Mouse (Mus musculus) limb, embryonic 12.5 days (tissue): ENCODE measurements at regions not wholly inside any gene's neighbourhood (a gene's known extent, or its start where the extent isn't known, plus 50 kb on each side); places are given as distances from the start of the nearest gene placed in this dataset.

Source experiments
- ATAC-seq: fragments of 200-750 bp; cut with Nextera tagmentation; 2 replicates; pipeline ENCODE4 v1.8.0; 2017; ENCODE audit warnings: low read depth, moderate TSS enrichment; ENCODE audit not compliant: insufficient number of reproducible peaks, insufficient read depth, low FRiP score, low TSS enrichment
- H3K27ac ChIP-seq: fragments of 300-500 bp; sonication (generic); 2 replicates; pipeline ENCODE4 v1.5.1; 2016; ENCODE audit warnings: mild to moderate bottlenecking, moderate library complexity
- H3K27me3 ChIP-seq: fragments of 300-500 bp; sonication (generic); 2 replicates; pipeline ENCODE4 v1.6.1; 2016; ENCODE audit warnings: mild to moderate bottlenecking, moderate library complexity
- H3K36me3 ChIP-seq: fragments of 300-500 bp; sonication (generic); 2 replicates; pipeline ENCODE4 v1.6.1; 2016; ENCODE audit warnings: mild to moderate bottlenecking, moderate library complexity
- H3K4me1 ChIP-seq: fragments of 300-500 bp; sonication (generic); replicated peaks from 2 replicates; pipeline ENCODE4 v1.6.1; 2016
- H3K4me2 ChIP-seq: fragments of 300-500 bp; sonication (generic); 2 replicates; pipeline ENCODE4 v1.6.1; 2016; ENCODE audit warnings: mild to moderate bottlenecking, moderate library complexity
- H3K4me3 ChIP-seq: fragments of 300-500 bp; sonication (generic); replicated peaks from 2 replicates; pipeline ENCODE4 v1.5.1; 2016; ENCODE audit warnings: mild to moderate bottlenecking
- H3K9ac ChIP-seq: fragments of 300-500 bp; sonication (generic); replicated peaks from 2 replicates; pipeline ENCODE4 v1.6.1; 2016; ENCODE audit warnings: mild to moderate bottlenecking, moderate library complexity
- H3K9me3 ChIP-seq: fragments of 300-500 bp; sonication (generic); 2 replicates; pipeline ENCODE4 v1.6.1; 2016; ENCODE audit warnings: mild to moderate bottlenecking, moderate library complexity
- WGBS: fragments of 180-500 bp; shearing (Covaris S2); methylation state at CpG from one replicate; pipeline ENCODE4 v1.1.7; 2016; 5-methylcytosine and 5-hydroxymethylcytosine counted together

GRCm38 (mm10) chr13:54285968-54286367, 85.2 kb upstream of the Cplx2 start:
- peaks cover 35% of the 10 kb centered on the region for H3K27me3 ChIP-seq
- ATAC-seq, result no peak
- no peak overlapping the region for H3K4me3 ChIP-seq
- H3K9ac ChIP-seq, result no peak overlapping the region
- no peak overlapping the region for H3K4me2 ChIP-seq
- no peaks in the 10 kb centered on the region for H3K36me3 ChIP-seq
- H3K9me3 ChIP-seq, result no peaks in the 10 kb centered on the region
- H3K4me1 ChIP-seq, result peaks cover 17% of the 10 kb centered on the region
- 86% methylated on average over 10 of the region's 10 CpGs for WGBS
- H3K27ac ChIP-seq, result no peak overlapping the region

- 87% methylated on average over 11 of the region's 11 CpGs for WGBS
- Histone ChIP-seq H3K27ac (no peak overlapping the region), H3K9me3 (no peaks in the 10 kb centered on the region), H3K9ac (no peak overlapping the region), H3K4me2 (no peak overlapping the region), H3K4me1 (peaks cover 14% of the 10 kb centered on the region), H3K36me3 (no peaks in the 10 kb centered on the region), H3K4me3 (no peak overlapping the region), H3K27me3 (peaks cover 28% of the 10 kb centered on the region)
- no peak for ATAC-seq
These were observed 84.5 kb upstream of the Cplx2 start for GRCm38 (mm10) chr13:54286616-54287015.

GRCm38 (mm10) chr13:54290066-54290465, 81.1 kb upstream of the Cplx2 start:
- no peak overlapping the region for H3K4me3 ChIP-seq
- H3K27ac ChIP-seq, result no peak overlapping the region
- ATAC-seq, result no peak
- H3K9ac ChIP-seq, result no peak overlapping the region
- H3K27me3 ChIP-seq, result no peaks in the 10 kb centered on the region; the same call in 1 of the 2 replicates
- 90% methylated on average over 9 of the region's 9 CpGs for WGBS
- H3K4me2 ChIP-seq, result no peak overlapping the region
- no peaks in the 10 kb centered on the region for H3K36me3 ChIP-seq
- no peaks in the 10 kb centered on the region; the same call in 1 of the 2 replicates for H3K4me1 ChIP-seq
- H3K9me3 ChIP-seq, result no peaks in the 10 kb centered on the region

- Histone ChIP-seq H3K9ac (no peak overlapping the region), H3K27me3 (peaks cover 12% of the 10 kb centered on the region; the same call in 1 of the 2 replicates), H3K4me1 (no peaks in the 10 kb centered on the region; the same call in 1 of the 2 replicates), H3K9me3 (no peaks in the 10 kb centered on the region), H3K4me3 (no peak overlapping the region), H3K4me2 (no peak overlapping the region), H3K36me3 (no peaks in the 10 kb centered on the region), H3K27ac (no peak overlapping the region)
- 88% methylated on average over 6 of the region's 6 CpGs for WGBS
- no peak for ATAC-seq
These were observed 78.8 kb upstream of the Cplx2 start for GRCm38 (mm10) chr13:54292394-54292793.

GRCm38 (mm10) chr13:54293006-54293405, 78.1 kb upstream of the Cplx2 start:
- Histone ChIP-seq H3K9me3 (no peaks in the 10 kb centered on the region), H3K9ac (no peak overlapping the region), H3K36me3 (no peaks in the 10 kb centered on the region), H3K4me1 (no peaks in the 10 kb centered on the region; the same call in 1 of the 2 replicates), H3K27ac (no peak overlapping the region), H3K4me2 (no peak overlapping the region), H3K4me3 (no peak overlapping the region), H3K27me3 (peaks cover 12% of the 10 kb centered on the region; the same call in 1 of the 2 replicates)
- WGBS, result 85% methylated on average over 3 of the region's 3 CpGs
- no peak for ATAC-seq

- Histone ChIP-seq H3K9me3 (no peaks in the 10 kb centered on the region), H3K36me3 (no peaks in the 10 kb centered on the region), H3K27me3 (peaks cover 17% of the 10 kb centered on the region; the same call in 1 of the 2 replicates), H3K27ac (no peak overlapping the region), H3K4me2 (no peak overlapping the region), H3K4me3 (no peak overlapping the region), H3K4me1 (no peaks in the 10 kb centered on the region; the same call in 1 of the 2 replicates), H3K9ac (no peak overlapping the region)
- WGBS, result 69% methylated on average over 5 of the region's 5 CpGs
- ATAC-seq, result no peak
These were observed 75.5 kb upstream of the Cplx2 start for GRCm38 (mm10) chr13:54295475-54296259.

GRCm38 (mm10) chr13:54296260-54296555, 74.9 kb upstream of the Cplx2 start:
- H3K27ac ChIP-seq, result no peak overlapping the region
- 20% methylated on average over 1 of the region's 1 CpGs for WGBS
- H3K36me3 ChIP-seq, result no peaks in the 10 kb centered on the region
- ATAC-seq, result no peak
- peaks cover 2% of the 10 kb centered on the region; the same call in 1 of the 2 replicates for H3K4me1 ChIP-seq
- H3K27me3 ChIP-seq, result peaks cover 17% of the 10 kb centered on the region; the same call in 1 of the 2 replicates
- no peaks in the 10 kb centered on the region for H3K9me3 ChIP-seq
- no peak overlapping the region for H3K4me2 ChIP-seq
- H3K9ac ChIP-seq, result no peak overlapping the region
- H3K4me3 ChIP-seq, result no peak overlapping the region

GRCm38 (mm10) chr13:54298851-54299250, 72.3 kb upstream of the Cplx2 start:
- H3K36me3 ChIP-seq, result no peaks in the 10 kb centered on the region
- H3K9me3 ChIP-seq, result no peaks in the 10 kb centered on the region
- H3K4me2 ChIP-seq, result no peak overlapping the region
- no peak for ATAC-seq
- no peak overlapping the region for H3K4me3 ChIP-seq
- H3K9ac ChIP-seq, result no peak overlapping the region
- no peak overlapping the region for H3K27ac ChIP-seq
- H3K4me1 ChIP-seq, result peaks cover 16% of the 10 kb centered on the region
- 71% methylated on average over 8 of the region's 8 CpGs for WGBS
- peaks cover 17% of the 10 kb centered on the region; the same call in 1 of the 2 replicates for H3K27me3 ChIP-seq

GRCm38 (mm10) chr13:54299295-54299694, 71.9 kb upstream of the Cplx2 start:
- 87% methylated on average over 5 of the region's 5 CpGs for WGBS
- H3K9me3 ChIP-seq, result no peaks in the 10 kb centered on the region
- ATAC-seq, result no peak

GRCm38 (mm10) chr13:54301110-54301509, 70.0 kb upstream of the Cplx2 start:
- 43% methylated on average over 1 of the region's 1 CpGs for WGBS
- Histone ChIP-seq H3K4me2 (no peak overlapping the region), H3K9me3 (no peaks in the 10 kb centered on the region), H3K9ac (no peak overlapping the region), H3K4me1 (peaks cover 22% of the 10 kb centered on the region), H3K36me3 (no peaks in the 10 kb centered on the region), H3K4me3 (no peak overlapping the region), H3K27me3 (peaks cover 15% of the 10 kb centered on the region; the same call in 1 of the 2 replicates), H3K27ac (no peak overlapping the region)
- ATAC-seq, result no peak

More at GRCm38 (mm10) chr13:54299295-54299694, 71.9 kb upstream of the Cplx2 start:
- Histone ChIP-seq H3K27me3 (peaks cover 17% of the 10 kb centered on the region; the same call in 1 of the 2 replicates), H3K4me1 (peaks cover 20% of the 10 kb centered on the region), H3K27ac (no peak overlapping the region), H3K4me2 (no peak overlapping the region), H3K9ac (no peak overlapping the region), H3K4me3 (no peak overlapping the region), H3K36me3 (no peaks in the 10 kb centered on the region)

- Histone ChIP-seq H3K27me3 (peaks cover 13% of the 10 kb centered on the region; the same call in 1 of the 2 replicates), H3K4me1 (peaks cover 22% of the 10 kb centered on the region), H3K4me3 (no peak overlapping the region), H3K9me3 (no peaks in the 10 kb centered on the region), H3K9ac (no peak overlapping the region), H3K27ac (no peak overlapping the region), H3K36me3 (no peaks in the 10 kb centered on the region), H3K4me2 (peak overlapping the region; percentile 93)
- 23% methylated on average over 6 of the region's 6 CpGs for WGBS
- ATAC-seq, result no peak
These were observed 69.5 kb upstream of the Cplx2 start for GRCm38 (mm10) chr13:54301677-54302076.
